Mouse (Mus musculus) cerebellum, adult 9-10 months (tissue): ENCODE results near the gene Ptch1.

ENCODE experiments used
- DNase-seq: peaks from one replicate; pipeline ENCODE4 v3.0.0; 2022

Ptch1 gene

GRCm38 (mm10) chr13:63562972-63563780, 10.2 kb downstream of the Ptch1 start:
- peak; percentile 72 for DNase-seq

GRCm38 (mm10) chr13:63562141-63562971, 11.0 kb downstream of the Ptch1 start:
- peak; percentile 65 for DNase-seq

- DNase-seq, result no peak
Observed at GRCm38 (mm10) chr13:63558297-63558890, 15.0 kb downstream of the Ptch1 start.

- no peak for DNase-seq
Observed at GRCm38 (mm10) chr13:63556431-63556830, 17.0 kb downstream of the Ptch1 start.

GRCm38 (mm10) chr13:63555885-63556284, 17.5 kb downstream of the Ptch1 start:
- no peak for DNase-seq

GRCm38 (mm10) chr13:63554569-63554968, 18.8 kb downstream of the Ptch1 start:
- no peak for DNase-seq

- peak; percentile 74 for DNase-seq
Observed at GRCm38 (mm10) chr13:63553436-63553835, 20.0 kb downstream of the Ptch1 start.

- DNase-seq, result peak; percentile 99
Observed at GRCm38 (mm10) chr13:63552291-63552932, 21.0 kb downstream of the Ptch1 start.

GRCm38 (mm10) chr13:63551552-63552290, 21.7 kb downstream of the Ptch1 start:
- peak; percentile 68 for DNase-seq

- no peak for DNase-seq
Observed at GRCm38 (mm10) chr13:63550367-63550766, 23.0 kb downstream of the Ptch1 start.

- DNase-seq, result no peak
Observed at GRCm38 (mm10) chr13:63549210-63549609, 24.2 kb downstream of the Ptch1 start.

GRCm38 (mm10) chr13:63548571-63548970, 24.8 kb downstream of the Ptch1 start:
- DNase-seq, result peak; percentile 99

- no peak for DNase-seq
Observed at GRCm38 (mm10) chr13:63545291-63545690, 28.1 kb downstream of the Ptch1 start.

GRCm38 (mm10) chr13:63544967-63545253, 28.5 kb downstream of the Ptch1 start:
- no peak for DNase-seq

GRCm38 (mm10) chr13:63544119-63544966, 29.1 kb downstream of the Ptch1 start:
- no peak for DNase-seq

- DNase-seq, result no peak
Observed at GRCm38 (mm10) chr13:63543459-63543858, 29.9 kb downstream of the Ptch1 start.

- no peak for DNase-seq
Observed at GRCm38 (mm10) chr13:63542796-63543384, 30.5 kb downstream of the Ptch1 start.

- no peak for DNase-seq
Observed at GRCm38 (mm10) chr13:63541510-63541909, 31.9 kb downstream of the Ptch1 start.

GRCm38 (mm10) chr13:63540584-63540983, 32.8 kb downstream of the Ptch1 start:
- DNase-seq, result peak; percentile 55

GRCm38 (mm10) chr13:63534981-63535380, 38.4 kb downstream of the Ptch1 start:
- DNase-seq, result no peak

- no peak for DNase-seq
Observed at GRCm38 (mm10) chr13:63530857-63531256, 42.5 kb downstream of the Ptch1 start.
